In the genomic region with DNA sequence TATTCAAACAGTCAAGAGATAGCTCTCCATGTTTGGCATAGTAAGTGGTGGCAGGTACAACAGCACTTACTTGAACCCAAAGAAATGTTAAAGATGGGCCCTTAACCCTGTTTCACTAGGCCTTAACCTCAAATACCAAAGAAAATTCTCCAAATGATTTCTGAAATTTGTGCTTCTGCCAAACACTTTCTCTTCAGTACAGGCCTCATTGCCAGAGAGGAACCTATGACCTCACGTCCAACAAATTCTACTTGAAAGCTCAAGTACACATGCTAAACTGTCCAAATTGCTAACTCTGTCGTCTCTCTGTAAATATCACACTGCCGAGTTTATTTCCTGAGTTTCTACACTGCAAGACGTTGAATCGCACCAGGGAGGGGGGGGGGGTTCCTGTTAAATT, we compare ENCODE assay signal across 8 mouse cellular contexts. TPM values are rescaled to one million over a fixed set of nuclear protein-coding genes. Genes with fewer than 3 reads are reported as not detected.
A peak's percentile ranks its signal among the peaks of the same experiment; 100 is the strongest.
DNase-seq lines count a peak whose midpoint lies in the region; ATAC-seq and TF ChIP-seq lines count a peak whose summit lies in the region.

No protein-coding gene starts in this region.

- H3K27me3 ChIP-seq in kidney, embryonic 14.5 days (ENCODE audit: control insufficient read depth, insufficient read depth, low read length), result peaks cover 3% of the 10 kb centered on the region; the same call in 1 of the 2 replicates
- no peaks in the 10 kb centered on the region for H3K27me3 ChIP-seq in hindbrain, embryonic 11.5 days (ENCODE audit: control insufficient read depth, insufficient read depth, low read length)
- no peaks in the 10 kb centered on the region for H3K27me3 ChIP-seq in lung, postnatal 0 days (replicated peaks; ENCODE audit: insufficient read depth, low read length)

- no peaks in the 10 kb centered on the region for H3K36me3 ChIP-seq in kidney, embryonic 14.5 days (ENCODE audit: control insufficient read depth, insufficient read depth, low read length)
- no peaks in the 10 kb centered on the region for H3K36me3 ChIP-seq in hindbrain, embryonic 11.5 days (ENCODE audit: control insufficient read depth, insufficient read depth, low read length)
- H3K36me3 ChIP-seq in lung, postnatal 0 days (ENCODE audit: insufficient read depth, low read length), result no peaks in the 10 kb centered on the region

- H3K27ac ChIP-seq in kidney, embryonic 14.5 days (ENCODE audit: low read depth, low read length), result no peak overlapping the region
- peak overlapping the region; percentile 33; the same call in 1 of the 2 replicates for H3K27ac ChIP-seq in brown adipose tissue, adult 24 weeks (replicated peaks; ENCODE audit: low read depth, low read length)
- H3K27ac ChIP-seq in hindbrain, embryonic 11.5 days (ENCODE audit: low read depth, low read length), result no peak overlapping the region
- peak overlapping the region; percentile 96 for H3K27ac ChIP-seq in lung, postnatal 0 days (ENCODE audit: low read length)

- TF ChIP-seq EP300 in lung, postnatal 0 days (IDR thresholded peaks at IDR 0.05), result peak; percentile 53; the same call in 1 of the 2 replicates

- ATAC-seq in kidney, embryonic 14.5 days (ENCODE audit: low FRiP score, low TSS enrichment), result no peak
- ATAC-seq in hindbrain, embryonic 11.5 days (ENCODE audit: low FRiP score), result peak; percentile 5; the same call in 1 of the 2 replicates
- peak; percentile 63 for ATAC-seq in lung, postnatal 0 days

- peak overlapping the region; percentile 36 for H3K4me2 ChIP-seq in kidney, embryonic 14.5 days (replicated peaks; ENCODE audit: low read depth, low read length)
- H3K4me2 ChIP-seq in hindbrain, embryonic 11.5 days (replicated peaks; ENCODE audit: low read depth, low read length), result peak overlapping the region; percentile 28
- peak overlapping the region; percentile 40 for H3K4me2 ChIP-seq in lung, postnatal 0 days (replicated peaks; ENCODE audit: low read depth, low read length)

- H3K4me3 ChIP-seq in kidney, embryonic 14.5 days (ENCODE audit: low read length), result peak overlapping the region; percentile 59
- H3K4me3 ChIP-seq in brown adipose tissue, adult 24 weeks (ENCODE audit: insufficient read depth, low read depth, low read length), result peak overlapping the region; percentile 20; the same call in 1 of the 2 replicates
- peak overlapping the region; percentile 58 for H3K4me3 ChIP-seq in hindbrain, embryonic 11.5 days (ENCODE audit: low read depth, low read length)
- H3K4me3 ChIP-seq in lung, postnatal 0 days (ENCODE audit: low read depth, low read length), result peak overlapping the region; percentile 62

- WGBS in kidney, embryonic 14.5 days, result 37% methylated on average over 4 of the region's 5 CpGs
- WGBS in hindbrain, embryonic 11.5 days, result 30% methylated on average over 5 of the region's 5 CpGs
- WGBS in lung, postnatal 0 days, result 31% methylated on average over 5 of the region's 5 CpGs

- no peaks in the 10 kb centered on the region for H3K9me3 ChIP-seq in kidney, embryonic 14.5 days (ENCODE audit: control insufficient read depth, low read length)
- H3K9me3 ChIP-seq in hindbrain, embryonic 11.5 days (ENCODE audit: control insufficient read depth, low read length), result no peaks in the 10 kb centered on the region
- no peaks in the 10 kb centered on the region for H3K9me3 ChIP-seq in lung, postnatal 0 days (ENCODE audit: low read length)

- DNase-seq in kidney, postnatal 10 days, result no peak
- DNase-seq in hindbrain, embryonic 11.5 days (ENCODE audit: low spot score), result peak; percentile 7
- peak; percentile 66 for DNase-seq in lung, postnatal 0 days (ENCODE audit: low spot score)
- DNase-seq in right cerebral cortex, postnatal 36 days (ENCODE audit: low spot score in 2 of 2), result no peak
- no peak for DNase-seq in urinary bladder, postnatal 36 days (ENCODE audit: low spot score in 2 of 2)
- no peak for DNase-seq in cerebellum, adult 11-12 months

- no peak overlapping the region for H3K9ac ChIP-seq in kidney, embryonic 14.5 days (ENCODE audit: low read depth, low read length)
- no peak overlapping the region for H3K9ac ChIP-seq in hindbrain, embryonic 11.5 days (ENCODE audit: low read depth, low read length)
- H3K9ac ChIP-seq in lung, postnatal 0 days (replicated peaks; ENCODE audit: low read depth), result no peak overlapping the region

- TF ChIP-seq CTCF in lung, postnatal 0 days (IDR thresholded peaks at IDR 0.05), result no peak

- no peaks in the 10 kb centered on the region for H3K4me1 ChIP-seq in kidney, embryonic 14.5 days (ENCODE audit: control insufficient read depth, insufficient read depth, low read length)
- H3K4me1 ChIP-seq in brown adipose tissue, adult 24 weeks (ENCODE audit: control insufficient read depth, insufficient read depth, insufficient read length, low read length), result no peaks in the 10 kb centered on the region
- no peaks in the 10 kb centered on the region for H3K4me1 ChIP-seq in hindbrain, embryonic 11.5 days (replicated peaks; ENCODE audit: control insufficient read depth, insufficient read depth, low read length)
- H3K4me1 ChIP-seq in lung, postnatal 0 days (ENCODE audit: insufficient read depth, low read depth, low read length), result no peaks in the 10 kb centered on the region

RNA-seq across cellular contexts. Expression of gene Zmat1, which starts 1.0 kb away (rescaled TPM):
- 4.5 and 6.7 TPM in 2 replicates for polyA plus RNA-seq in kidney, embryonic 14.5 days (2014; fragmentation: Nextera tagmentation; extraction: Ambion mirVana)
- polyA plus RNA-seq in brown adipose tissue, adult 24 weeks (2012; ENCODE audit: insufficient read depth, insufficient read length, missing spikeins), result 3.3 and 5.8 TPM in 2 replicates
- polyA plus RNA-seq in hindbrain, embryonic 11.5 days (2014; fragmentation: Nextera tagmentation; extraction: Ambion mirVana), result 6.7 and 7.4 TPM in 2 replicates
- 3.9 and 4.7 TPM in 2 replicates for polyA plus RNA-seq in lung, postnatal 0 days (2015; fragmentation: Nextera tagmentation; extraction: Ambion mirVana)

RNA-seq across cellular contexts. Expression of gene Nxf2, which starts 43.5 kb away (rescaled TPM):
- polyA plus RNA-seq in kidney, embryonic 14.5 days (2014; fragmentation: Nextera tagmentation; extraction: Ambion mirVana), result 0.64 and 0.84 TPM in 2 replicates
- not detected in 2 replicates for polyA plus RNA-seq in brown adipose tissue, adult 24 weeks (2012; ENCODE audit: insufficient read depth, insufficient read length, missing spikeins)
- 0.43 and 0.74 TPM in 2 replicates for polyA plus RNA-seq in hindbrain, embryonic 11.5 days (2014; fragmentation: Nextera tagmentation; extraction: Ambion mirVana)
- polyA plus RNA-seq in lung, postnatal 0 days (2015; fragmentation: Nextera tagmentation; extraction: Ambion mirVana), result 0.27 and 0.31 TPM in 2 replicates

Comparison
In these comparisons a context has a peak if more than half of its experiments do, and no peak if none do; other contexts are left out.
1. H3K27ac ChIP-seq: peak in brown adipose tissue, adult 24 weeks (single experiment) and lung, postnatal 0 days (single experiment); none in kidney, embryonic 14.5 days (single experiment) and hindbrain, embryonic 11.5 days (single experiment).
2. DNase-seq: peak in hindbrain, embryonic 11.5 days (single experiment) and lung, postnatal 0 days (single experiment); none in kidney, postnatal 10 days (single experiment), right cerebral cortex, postnatal 36 days (0 of 2), urinary bladder, postnatal 36 days (0 of 2) and cerebellum, adult 11-12 months (single experiment).
3. Peak in every context shown above with its lines, with median percentiles within 50 percentile points of each other: H3K4me2 ChIP-seq and H3K4me3 ChIP-seq.